Mouse (Mus musculus) liver, postnatal 0 days (tissue): ENCODE results near the gene Capns1.

ENCODE experiments used
- CTCF ChIP-seq: sonication (generic); IDR thresholded peaks from 2 replicates; pipeline ENCODE4 v1.5.1; 2016; ENCODE audit warnings: antibody characterized with exemption, low read depth
- EP300 ChIP-seq: IDR thresholded peaks from 2 replicates; pipeline ENCODE4 v1.6.1; 2016; ENCODE audit warnings: antibody characterized with exemption, low read depth, mild to moderate bottlenecking

DNA sequence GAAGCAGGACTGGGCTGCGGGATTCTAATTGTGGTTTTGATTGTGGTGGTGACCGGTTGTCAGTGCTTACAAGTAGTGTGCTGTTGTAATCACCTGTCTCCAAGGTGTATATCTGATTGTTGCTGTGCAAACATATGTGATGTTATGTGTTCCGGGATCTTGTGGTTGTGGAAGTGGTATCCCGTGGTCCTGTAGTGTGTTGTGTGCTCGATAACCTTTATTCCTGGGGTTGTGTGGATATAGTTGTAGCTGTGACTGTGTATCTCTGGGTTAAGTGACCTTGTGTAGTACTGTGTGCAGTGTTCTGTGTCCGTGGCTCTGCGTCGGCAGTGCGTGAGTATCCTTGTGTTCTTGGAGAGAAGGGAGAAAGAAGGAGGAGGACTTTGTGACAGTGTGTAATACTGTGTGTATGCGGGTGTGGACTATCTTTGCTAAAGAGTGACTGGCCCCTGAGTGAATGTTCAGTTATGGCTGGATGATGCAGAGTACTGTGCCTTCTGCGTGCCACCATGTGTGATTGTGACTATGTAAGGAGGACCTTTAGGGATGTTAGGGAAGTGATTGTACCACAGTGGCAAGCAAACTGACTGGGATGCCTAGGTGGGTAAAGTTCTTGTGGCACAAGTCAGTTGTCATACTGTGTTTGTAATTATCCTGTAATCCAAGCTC lies 28.2 kb downstream of the Capns1 start:
- TF ChIP-seq EP300 (no peak), CTCF (no peak)
